Mouse (Mus musculus) left cerebral cortex, adult 9 months (tissue): ENCODE results near the gene Gm9945.

ENCODE experiments used
- DNase-seq, 2 experiments: peaks; one replicate each; pipeline ENCODE4 v3.0.0; 2022; ENCODE audit warnings: low spot score in 2 of 2

Gene Gm9945

GRCm38 (mm10) chr11:53493243-53493955 is 13.4 kb downstream of the Gm9945 start:
- no peak for DNase-seq

GRCm38 (mm10) chr11:53495417-53495816 is 15.5 kb downstream of the Gm9945 start:
- no peak for DNase-seq

GRCm38 (mm10) chr11:53496946-53497345 is 17.0 kb downstream of the Gm9945 start:
- DNase-seq, result peak in 1 of 2 experiments; percentile 74

GRCm38 (mm10) chr11:53500569-53500968 is 20.6 kb downstream of the Gm9945 start:
- DNase-seq, result no peak

- peak in 1 of 2 experiments; percentile 58 for DNase-seq
Measured at GRCm38 (mm10) chr11:53502039-53502765, 22.2 kb downstream of the Gm9945 start.

- no peak for DNase-seq
Measured at GRCm38 (mm10) chr11:53503738-53504137, 23.8 kb downstream of the Gm9945 start.

GRCm38 (mm10) chr11:53504376-53504775 is 24.4 kb downstream of the Gm9945 start:
- no peak for DNase-seq

- DNase-seq, result no peak
Measured at GRCm38 (mm10) chr11:53505026-53505663, 25.2 kb downstream of the Gm9945 start.

- DNase-seq, result no peak
Measured at GRCm38 (mm10) chr11:53507098-53507805, 27.3 kb downstream of the Gm9945 start.

GRCm38 (mm10) chr11:53508152-53508551 is 28.2 kb downstream of the Gm9945 start:
- no peak for DNase-seq

GRCm38 (mm10) chr11:53508591-53508990 is 28.6 kb downstream of the Gm9945 start:
- no peak for DNase-seq

GRCm38 (mm10) chr11:53510351-53510750 is 30.4 kb downstream of the Gm9945 start:
- no peak for DNase-seq

GRCm38 (mm10) chr11:53516775-53517627 is 37.0 kb downstream of the Gm9945 start:
- no peak for DNase-seq

- DNase-seq, result no peak
Measured at GRCm38 (mm10) chr11:53518759-53519158, 38.8 kb downstream of the Gm9945 start.

- DNase-seq, result peak in 1 of 2 experiments; percentile 53
Measured at GRCm38 (mm10) chr11:53519207-53520121, 39.5 kb downstream of the Gm9945 start, which contains the start of gene Sept8. Gene Sept8, plus strand, starts transcription at chr11:53519257.

- DNase-seq, result peak; percentile 58 to 81
Measured at GRCm38 (mm10) chr11:53520122-53520978, 40.4 kb downstream of the Gm9945 start.

GRCm38 (mm10) chr11:53521120-53521820 is 41.3 kb downstream of the Gm9945 start:
- DNase-seq, result peak in 1 of 2 experiments; percentile 49

- DNase-seq, result no peak
Measured at GRCm38 (mm10) chr11:53521821-53522131, 41.8 kb downstream of the Gm9945 start.
